Mouse (Mus musculus) brain, embryonic 14.5 days (tissue): ENCODE data around the gene Rad54l2.

ENCODE experiments used
- CTCF ChIP-seq: fragments of 200-500 bp; IDR thresholded peaks from 2 replicates; pipeline ENCODE4 v1.5.1; 2012; ENCODE audit warnings: inconsistent platforms, mild to moderate bottlenecking, moderate library complexity, borderline replicate concordance; ENCODE audit not compliant: insufficient read depth, insufficient read length; ENCODE audit errors: extremely low read depth
- POLR2A ChIP-seq: fragments of 200-500 bp; IDR thresholded peaks from 2 replicates; pipeline ENCODE4 v1.6.1; 2012; ENCODE audit warnings: mild to moderate bottlenecking, inconsistent platforms, borderline replicate concordance; ENCODE audit not compliant: poor library complexity, insufficient read depth, insufficient read length, severe bottlenecking; ENCODE audit errors: extremely low read depth

- TF ChIP-seq CTCF (no peak), POLR2A (no peak)
These were observed 50.6 kb downstream of the Rad54l2 start for GRCm38 (mm10) chr9:106738199-106738985.
